ENCODE assay signal across 25 mouse cellular contexts in the genomic region with DNA sequence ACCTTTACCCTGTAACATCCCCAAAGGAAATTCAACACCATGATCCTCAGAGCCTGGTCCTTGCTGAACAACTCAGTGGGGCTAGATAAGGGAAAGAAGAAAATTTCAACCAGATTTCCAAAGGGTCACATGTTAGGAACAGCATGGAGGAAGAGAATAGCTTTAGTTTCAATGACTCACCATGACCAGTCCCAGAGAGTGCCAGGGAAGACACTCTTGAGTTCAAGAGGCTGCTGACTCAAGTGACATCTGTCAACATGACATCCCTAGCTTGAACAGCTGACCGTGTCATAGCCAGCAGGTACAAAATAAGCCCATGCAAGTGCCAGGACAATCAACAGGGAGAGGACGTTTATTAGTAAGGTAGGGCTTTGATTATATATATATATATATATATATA.
DNase-seq lines count a peak whose midpoint lies in the region; ATAC-seq and TF ChIP-seq lines count a peak whose summit lies in the region.
"Had no signal": no experiment of that assay in that cellular context is flagged by ENCODE, and none has a peak within 500 bp of the region (broad histone marks: within the 10 kb centered on the region; RNA-seq: fewer than 3 reads in every experiment).

No protein-coding gene starts in this region.

- H3K9me3 ChIP-seq in heart, embryonic 11.5 days (replicated peaks; ENCODE audit: control insufficient read depth, low read length): no peaks in the 10 kb centered on the region
- no peaks in the 10 kb centered on the region for H3K9me3 ChIP-seq in heart, embryonic 15.5 days (replicated peaks)
- H3K9me3 ChIP-seq: embryonic facial prominence, embryonic 12.5 days; forebrain, embryonic 10.5 days; forebrain, embryonic 15.5 days; hindbrain, embryonic 15.5 days had no signal

- H3K27me3 ChIP-seq in heart, embryonic 11.5 days (ENCODE audit: control insufficient read depth, insufficient read depth, low read length): no peaks in the 10 kb centered on the region
- no peaks in the 10 kb centered on the region for H3K27me3 ChIP-seq in heart, embryonic 15.5 days
- H3K27me3 ChIP-seq: CH12.LX; embryonic facial prominence, embryonic 12.5 days; forebrain, embryonic 15.5 days; hindbrain, embryonic 15.5 days had no signal

- intact Hi-C loops in gastrocnemius, adult 2 months (cut with DNase I): loop anchor here (10.0 kb wide), 1 partner anchor 487 kb away; no protein-coding TSS in a partner anchor
- intact Hi-C loops in gastrocnemius, postnatal 14 days (cut with DNase I; ENCODE audit: low total_unique reads): no loop called here

- H3K4me3 ChIP-seq in gastrocnemius, adult 2 months: no peak overlapping the region
- no peak overlapping the region for H3K4me3 ChIP-seq in heart, embryonic 11.5 days (ENCODE audit: low read depth, low read length)
- no peak overlapping the region for H3K4me3 ChIP-seq in heart, embryonic 15.5 days
- H3K4me3 ChIP-seq: embryonic facial prominence, embryonic 12.5 days; forebrain, embryonic 10.5 days; forebrain, embryonic 15.5 days; hindbrain, embryonic 15.5 days had no signal

- no peak for TF ChIP-seq CTCF in gastrocnemius, adult 2 months (IDR thresholded peaks at IDR 0.05)

- no peak for ATAC-seq in heart, embryonic 11.5 days (replicated peaks; ENCODE audit: insufficient number of reproducible peaks, low FRiP score, low TSS enrichment)
- ATAC-seq in heart, embryonic 15.5 days (replicated peaks; ENCODE audit: insufficient number of reproducible peaks, insufficient read depth, low FRiP score, low read depth): peak; percentile 59; the same call in 1 of the 2 replicates
- ATAC-seq: forebrain, embryonic 15.5 days; inflammation-experienced regulatory T-cells, adult 6 months had no signal

- no peak overlapping the region for H3K9ac ChIP-seq in heart, embryonic 11.5 days (ENCODE audit: low read depth, low read length)
- no peak overlapping the region for H3K9ac ChIP-seq in heart, embryonic 15.5 days
- H3K9ac ChIP-seq: embryonic facial prominence, embryonic 12.5 days; forebrain, embryonic 15.5 days; hindbrain, embryonic 15.5 days; liver, embryonic 14.5 days had no signal

- peak overlapping the region; percentile 76 for H3K27ac ChIP-seq in gastrocnemius, adult 2 months
- no peak overlapping the region for H3K27ac ChIP-seq in heart, embryonic 11.5 days (ENCODE audit: low read depth, low read length)
- 0 out of 2 replicates have a peak overlapping the region, but pooled peaks have one; percentile 0 for H3K27ac ChIP-seq in heart, embryonic 15.5 days
- H3K27ac ChIP-seq: embryonic facial prominence, embryonic 12.5 days; forebrain, embryonic 10.5 days; forebrain, embryonic 15.5 days; hindbrain, embryonic 15.5 days; liver, embryonic 14.5 days; macrophage had no signal

- H3K36me3 ChIP-seq in heart, embryonic 11.5 days (ENCODE audit: control insufficient read depth, insufficient read depth, low read length): no peaks in the 10 kb centered on the region
- no peaks in the 10 kb centered on the region for H3K36me3 ChIP-seq in heart, embryonic 15.5 days
- H3K36me3 ChIP-seq: embryonic facial prominence, embryonic 12.5 days; forebrain, embryonic 10.5 days; forebrain, embryonic 15.5 days; hindbrain, embryonic 15.5 days had no signal

- no peak overlapping the region for H3K4me2 ChIP-seq in heart, embryonic 11.5 days
- no peak overlapping the region for H3K4me2 ChIP-seq in heart, embryonic 15.5 days
- H3K4me2 ChIP-seq: embryonic facial prominence, embryonic 12.5 days; forebrain, embryonic 15.5 days; hindbrain, embryonic 15.5 days had no signal

- DNase-seq in gastrocnemius, adult 2 months: peak; percentile 31
- no peak for DNase-seq in gastrocnemius, postnatal 14 days
- peak; percentile 58 to 65 for DNase-seq in heart, adult 9 months (ENCODE audit: low spot score in 2 of 2)
- DNase-seq in skeletal muscle tissue, adult 2 months (ENCODE audit: low read depth, low spot score): peak; percentile 43
- DNase-seq in layer of hippocampus, postnatal 36 days: no peak
- DNase-seq: B cell, adult 2 months; cerebellum, adult 11 months; cerebellum, adult 9-10 months; cerebellum, postnatal 36 days; layer of hippocampus, adult 9-11 months; liver; lung, adult 2 months; lung, postnatal 10 days; midbrain, embryonic 14.5 days; thymus, postnatal 25 days had no signal

- H3K4me1 ChIP-seq in heart, embryonic 11.5 days (ENCODE audit: control insufficient read depth, insufficient read depth, low read length): peaks cover 10% of the 10 kb centered on the region
- H3K4me1 ChIP-seq in heart, embryonic 15.5 days (replicated peaks): peaks cover 15% of the 10 kb centered on the region
- H3K4me1 ChIP-seq: embryonic facial prominence, embryonic 12.5 days; hindbrain, embryonic 15.5 days had no signal

- 46% methylated on average over 2 of the region's 2 CpGs for WGBS in heart, embryonic 11.5 days (ENCODE audit: insufficient replicate concordance)
- 56% methylated on average over 2 of the region's 2 CpGs for WGBS in heart, embryonic 15.5 days

Comparison
In these comparisons a context has a peak if more than half of its experiments do, and no peak if none do; other contexts are left out.
1. DNase-seq: peak in gastrocnemius, adult 2 months (single experiment), heart, adult 9 months (2 of 2) and skeletal muscle tissue, adult 2 months (single experiment); none in gastrocnemius, postnatal 14 days (single experiment) and layer of hippocampus, postnatal 36 days (0 of 2).